Mouse (Mus musculus) adrenal gland, adult 2 months (tissue): Measurements from ENCODE around the gene Ipo4. TPM values are rescaled to one million over a fixed set of nuclear protein-coding genes. Genes with fewer than 3 reads are reported as not detected.
A peak's percentile ranks its signal among the peaks of the same experiment; 100 is the strongest.

Experiments used
- DNase-seq: peaks from one replicate; pipeline ENCODE4 v3.0.0; 2021
- polyA plus RNA-seq: library from polyadenylated mRNA; depleted of rRNA; stranded (reverse); fragments of >200 nt; gene quantifications from 2 replicates; pipeline ENCODE4 v1.2.3, GENCODE M21; 2012; rRNA removed
- total RNA-seq, 2 experiments: library from RNA; stranded (reverse); gene quantifications; 2 replicates each; pipeline ENCODE4 v1.2.3; 2021

Gene Ipo4
- total and polyA plus RNA-seq, 3 experiments = 126 to 136 (median 132) TPM

GRCm38 (mm10) chr14:55590748-55591330, 44.9 kb downstream of the Ipo4 start, which contains the start of gene Psme2:
Gene Psme2 (minus strand): TSS chr14:55591113.
- DNase-seq = peak; percentile 97

DNA sequence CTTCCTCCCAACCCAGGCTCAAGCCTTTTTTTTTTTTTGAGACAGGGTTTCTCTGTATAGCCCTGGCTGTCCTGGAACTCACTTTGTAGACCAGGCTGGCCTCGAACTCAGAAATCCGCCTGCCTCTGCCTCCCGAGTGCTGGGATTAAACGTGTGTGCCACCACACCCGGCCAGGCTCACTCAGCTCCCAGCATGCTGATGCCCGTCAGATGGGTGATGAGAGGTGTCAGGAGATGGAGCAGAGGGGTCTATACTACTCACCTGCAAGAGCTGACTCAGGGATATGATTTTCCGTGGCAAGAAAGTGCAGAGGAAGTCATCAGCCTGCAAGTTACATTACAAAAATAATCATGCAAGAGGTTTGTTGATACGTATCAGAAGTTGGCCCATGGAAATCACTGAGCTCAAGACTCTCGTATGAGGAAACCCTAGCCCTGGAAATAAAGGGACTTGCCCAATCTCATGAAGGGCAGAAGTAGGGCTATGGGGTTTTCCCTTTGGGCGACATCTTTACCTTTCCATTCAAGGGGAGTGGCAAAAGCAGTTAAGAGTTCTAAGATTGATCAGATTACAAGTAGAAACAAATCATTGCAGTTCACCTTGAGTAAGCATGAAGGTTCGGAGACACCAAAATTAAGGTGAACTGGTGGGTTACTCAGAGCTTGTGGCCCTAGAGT, 45.8 kb downstream of the Ipo4 start:
- no peak for DNase-seq

DNA sequence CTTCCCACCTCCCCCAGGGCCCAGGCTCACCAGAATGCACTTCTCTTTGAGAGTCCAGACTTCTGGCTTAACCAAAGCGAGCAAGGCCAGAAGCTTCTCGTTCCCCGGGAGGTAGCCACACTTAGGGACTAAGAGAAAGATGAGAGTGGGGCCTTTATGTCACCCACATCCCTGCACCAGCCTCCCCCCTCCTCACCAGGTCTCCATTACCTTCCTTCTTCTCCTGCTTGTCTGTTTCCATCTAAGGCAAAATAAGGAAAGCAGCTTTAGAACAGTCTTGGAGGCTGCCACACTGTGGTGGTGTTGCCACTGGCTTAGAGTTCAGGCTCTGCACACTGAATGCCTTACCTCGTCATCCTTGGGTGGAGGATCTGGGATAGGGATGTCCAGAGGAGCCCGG, 46.5 kb downstream of the Ipo4 start:
- no peak for DNase-seq

GRCm38 (mm10) chr14:55586149-55586548, 49.6 kb downstream of the Ipo4 start:
- no peak for DNase-seq

- DNase-seq = peak; percentile 39
Observed at GRCm38 (mm10) chr14:55585566-55585960, 50.2 kb downstream of the Ipo4 start.

GRCm38 (mm10) chr14:55584702-55585565, 50.8 kb downstream of the Ipo4 start, which contains the start of gene Emc9:
Gene Emc9 (minus strand): TSS chr14:55585302.
- DNase-seq = peak; percentile 94

GRCm38 (mm10) chr14:55584303-55584701, 51.5 kb downstream of the Ipo4 start:
- no peak for DNase-seq

DNA sequence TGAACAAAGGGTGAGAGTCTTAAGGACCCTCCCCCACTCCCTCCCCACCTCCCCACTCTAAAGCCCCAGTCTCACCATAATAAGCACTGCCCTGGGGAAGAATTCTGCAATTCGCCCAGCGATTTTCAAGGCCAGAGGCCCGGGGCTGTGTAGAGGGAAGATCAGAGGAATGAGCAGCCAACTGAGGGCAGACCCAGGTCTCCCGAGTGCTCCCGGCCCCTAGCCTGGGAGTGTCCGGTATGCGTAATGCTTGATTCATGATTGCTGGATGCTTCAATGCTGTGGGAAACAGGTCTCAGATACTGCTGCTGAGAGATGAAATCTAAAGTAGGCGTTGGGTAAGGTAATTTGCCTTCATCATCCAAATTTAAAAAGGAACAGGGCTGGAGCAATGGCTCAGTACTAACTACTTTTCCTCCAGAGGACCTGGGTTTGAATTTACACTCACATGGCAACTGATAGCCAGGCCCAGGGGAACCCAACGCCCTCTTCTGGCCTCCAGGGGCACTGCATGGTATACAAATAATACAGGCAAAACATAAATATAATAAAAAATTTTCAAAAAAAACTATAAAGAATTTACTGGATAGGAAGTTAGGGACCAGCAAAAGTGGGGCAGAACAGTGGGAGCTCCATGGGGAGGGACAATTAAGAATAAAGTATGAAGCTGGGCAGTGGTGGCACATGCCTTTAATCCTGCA, 53.6 kb downstream of the Ipo4 start:
- peak; percentile 64 for DNase-seq

GRCm38 (mm10) chr14:55580731-55581130, 55.0 kb downstream of the Ipo4 start:
- DNase-seq = no peak

- DNase-seq = no peak
Observed at GRCm38 (mm10) chr14:55579511-55580496, 56.0 kb downstream of the Ipo4 start.

DNA sequence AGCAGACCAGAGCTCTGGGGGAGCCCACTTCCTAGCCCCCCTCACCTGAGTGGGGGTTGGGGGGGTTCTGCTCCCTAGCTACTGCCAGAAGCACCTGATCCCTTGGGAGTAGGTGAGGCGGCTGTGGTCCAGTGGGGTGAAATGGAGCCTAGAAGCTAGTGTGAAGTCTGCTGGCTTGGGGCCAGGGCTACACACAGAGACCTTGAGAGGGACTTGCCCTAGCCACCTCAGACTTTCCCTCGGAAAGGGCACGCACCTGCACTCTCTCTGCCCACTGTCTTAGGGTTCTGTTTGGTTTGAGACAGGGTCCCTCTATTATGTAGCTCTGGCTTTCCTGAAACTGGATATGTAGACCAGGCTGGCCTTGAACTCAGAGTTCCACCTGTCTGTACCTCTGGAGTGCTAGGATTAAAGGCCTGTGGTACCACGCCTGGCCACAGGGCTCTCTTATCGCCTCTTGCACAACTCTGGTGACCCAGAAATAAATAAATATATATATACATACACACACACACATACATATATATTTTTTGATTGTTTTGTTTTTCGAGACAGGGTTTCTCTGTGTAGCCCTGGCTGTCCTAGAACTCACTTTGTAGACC, 57.0 kb downstream of the Ipo4 start:
- peak; percentile 84 for DNase-seq

GRCm38 (mm10) chr14:55577871-55578667, 57.7 kb downstream of the Ipo4 start, which contains the start of gene Psme1:
Gene Psme1 (plus strand): TSS chr14:55578123.
- peak; percentile 92 for DNase-seq

- DNase-seq = no peak
Observed at GRCm38 (mm10) chr14:55576376-55576775, 59.4 kb downstream of the Ipo4 start.

- no peak for DNase-seq
Observed at GRCm38 (mm10) chr14:55575711-55576110, 60.0 kb downstream of the Ipo4 start.

Other genes with a start within 250 kb of the Ipo4 start
Only the 30 nearest of the 34 such genes appear.
- 100 to 1,000 TPM in 1 of 2 experiments, 10 to 100 TPM in 1; 80.6 to 110 TPM for gene Dhrs4, start 157.2 kb downstream of the Ipo4 start, total RNA-seq
- 40.9 and 44.7 TPM in 2 replicates for gene Dhrs4, start 157.2 kb downstream of the Ipo4 start, polyA plus RNA-seq
- 1 to 10 TPM; 4.8 to 5.4 TPM for gene Carmil3, start 145.3 kb downstream of the Ipo4 start, total RNA-seq
- 11.0 and 14.8 TPM in 2 replicates for gene Carmil3, start 145.3 kb downstream of the Ipo4 start, polyA plus RNA-seq
- gene Cpne6, start 125.5 kb downstream of the Ipo4 start, total RNA-seq = not detected
- 0.13 and 0.33 TPM in 2 replicates for gene Cpne6, start 125.5 kb downstream of the Ipo4 start, polyA plus RNA-seq
- not detected for gene Nrl, start 111.0 kb downstream of the Ipo4 start, total RNA-seq
- not detected in 2 replicates for gene Nrl, start 111.0 kb downstream of the Ipo4 start, polyA plus RNA-seq
- 10 to 100 TPM; 21.3 to 28.6 TPM for gene Pck2, start 95.7 kb downstream of the Ipo4 start, total RNA-seq
- gene Pck2, start 95.7 kb downstream of the Ipo4 start, polyA plus RNA-seq = 47.7 and 50.9 TPM in 2 replicates
- 100 to 1,000 TPM; 102 to 157 TPM for gene Dcaf11, start 76.0 kb downstream of the Ipo4 start, total RNA-seq
- 107 and 139 TPM in 2 replicates for gene Dcaf11, start 76.0 kb downstream of the Ipo4 start, polyA plus RNA-seq
- 1 to 10 TPM in 1 of 2 experiments, not detected in 1; 1.2 TPM for gene A730061H03Rik, start 75.6 kb downstream of the Ipo4 start, total RNA-seq
- 3.8 and 4.2 TPM in 2 replicates for gene A730061H03Rik, start 75.6 kb downstream of the Ipo4 start, polyA plus RNA-seq
- gene Fitm1, start 60.3 kb downstream of the Ipo4 start, total RNA-seq = 1 to 10 TPM in 1 of 2 experiments, under 1 TPM in 1; 0.41 to 1.5 TPM
- 3.8 and 5.6 TPM in 2 replicates for gene Fitm1, start 60.3 kb downstream of the Ipo4 start, polyA plus RNA-seq
- gene Psme1, start 57.8 kb downstream of the Ipo4 start, total RNA-seq = 100 to 1,000 TPM; 207 to 360 TPM
- 87.3 and 96.4 TPM in 2 replicates for gene Psme1, start 57.8 kb downstream of the Ipo4 start, polyA plus RNA-seq
- gene Emc9, start 50.7 kb downstream of the Ipo4 start, total RNA-seq = 10 to 100 TPM; 24.5 to 38.4 TPM
- 59.2 and 62.9 TPM in 2 replicates for gene Emc9, start 50.7 kb downstream of the Ipo4 start, polyA plus RNA-seq
- gene Psme2, start 44.8 kb downstream of the Ipo4 start, total RNA-seq = 100 to 1,000 TPM; 329 to 332 TPM
- 49.2 and 65.1 TPM in 2 replicates for gene Psme2, start 44.8 kb downstream of the Ipo4 start, polyA plus RNA-seq
- 10 to 100 TPM; 30.8 to 36.6 TPM for gene Rnf31, start 44.2 kb downstream of the Ipo4 start, total RNA-seq
- gene Rnf31, start 44.2 kb downstream of the Ipo4 start, polyA plus RNA-seq = 37.2 and 38.9 TPM in 2 replicates
- gene Irf9, start 32.4 kb downstream of the Ipo4 start, total RNA-seq = 10 to 100 TPM; 18.0 to 23.6 TPM
- 76.9 and 100 TPM in 2 replicates for gene Irf9, start 32.4 kb downstream of the Ipo4 start, polyA plus RNA-seq
- 10 to 100 TPM in 1 of 2 experiments, 1 to 10 TPM in 1; 7.5 to 10.4 TPM for gene Rec8, start 17.9 kb downstream of the Ipo4 start, total RNA-seq
- gene Rec8, start 17.9 kb downstream of the Ipo4 start, polyA plus RNA-seq = 15.9 and 18.4 TPM in 2 replicates
- gene Gm49378, start 1.9 kb upstream of the Ipo4 start, total RNA-seq = 1 to 10 TPM in 1 of 2 experiments, not detected in 1; 3.9 TPM
- gene Gm49378, start 1.9 kb upstream of the Ipo4 start, polyA plus RNA-seq = 30.0 and 40.2 TPM in 2 replicates
- gene Tm9sf1, start 7.8 kb upstream of the Ipo4 start, total RNA-seq = 10 to 100 TPM; 76.7 to 86.1 TPM
- gene Tm9sf1, start 7.8 kb upstream of the Ipo4 start, polyA plus RNA-seq = 128 and 151 TPM in 2 replicates
- gene Tssk4, start 14.2 kb upstream of the Ipo4 start, total RNA-seq = 1 to 10 TPM; 1.2 to 1.5 TPM
- 0.52 and 0.59 TPM in 2 replicates for gene Tssk4, start 14.2 kb upstream of the Ipo4 start, polyA plus RNA-seq
- 10 to 100 TPM; 57.9 to 58.2 TPM for gene Mdp1, start 24.6 kb upstream of the Ipo4 start, total RNA-seq
- 13.8 and 17.9 TPM in 2 replicates for gene Mdp1, start 24.6 kb upstream of the Ipo4 start, polyA plus RNA-seq
- gene Gmpr2, start 36.0 kb upstream of the Ipo4 start, total RNA-seq = 10 to 100 TPM; 23.1 to 28.5 TPM
- gene Gmpr2, start 36.0 kb upstream of the Ipo4 start, polyA plus RNA-seq = 10.0 and 12.4 TPM in 2 replicates
- gene Nedd8, start 36.2 kb upstream of the Ipo4 start, total RNA-seq = 100 to 1,000 TPM; 352 to 392 TPM
- 214 and 281 TPM in 2 replicates for gene Nedd8, start 36.2 kb upstream of the Ipo4 start, polyA plus RNA-seq
- gene Tinf2, start 45.9 kb upstream of the Ipo4 start, total RNA-seq = 10 to 100 TPM; 29.6 to 35.8 TPM
- 10.2 and 11.9 TPM in 2 replicates for gene Tinf2, start 45.9 kb upstream of the Ipo4 start, polyA plus RNA-seq
- gene Tgm1, start 78.0 kb upstream of the Ipo4 start, total RNA-seq = under 1 TPM; 0.23 to 0.45 TPM
- 0.27 and 0.28 TPM in 2 replicates for gene Tgm1, start 78.0 kb upstream of the Ipo4 start, polyA plus RNA-seq
- 10 to 100 TPM; 20.2 to 20.4 TPM for gene Rabggta, start 86.3 kb upstream of the Ipo4 start, total RNA-seq
- gene Rabggta, start 86.3 kb upstream of the Ipo4 start, polyA plus RNA-seq = 39.5 and 44.7 TPM in 2 replicates
- gene Dhrs1, start 109.7 kb upstream of the Ipo4 start, total RNA-seq = 10 to 100 TPM; 70.7 to 93.5 TPM
- 49.6 and 68.1 TPM in 2 replicates for gene Dhrs1, start 109.7 kb upstream of the Ipo4 start, polyA plus RNA-seq
- 10 to 100 TPM; 17.6 to 17.7 TPM for gene Nop9, start 109.7 kb upstream of the Ipo4 start, total RNA-seq
- gene Nop9, start 109.7 kb upstream of the Ipo4 start, polyA plus RNA-seq = 9.2 and 9.9 TPM in 2 replicates
- 1 to 10 TPM; 1.2 to 1.7 TPM for gene Cideb, start 122.5 kb upstream of the Ipo4 start, total RNA-seq
- gene Cideb, start 122.5 kb upstream of the Ipo4 start, polyA plus RNA-seq = 0.70 and 0.74 TPM in 2 replicates
- gene Ltb4r2, start 125.5 kb upstream of the Ipo4 start, total RNA-seq = under 1 TPM in 1 of 2 experiments, not detected in 1; 0.14 TPM
- 0.39 TPM in 1 of 2 replicates, not detected in the other for gene Ltb4r2, start 125.5 kb upstream of the Ipo4 start, polyA plus RNA-seq
- gene Ltb4r1, start 130.0 kb upstream of the Ipo4 start, total RNA-seq = under 1 TPM in 1 of 2 experiments, not detected in 1; 0.76 TPM
- 1.4 and 1.7 TPM in 2 replicates for gene Ltb4r1, start 130.0 kb upstream of the Ipo4 start, polyA plus RNA-seq
- gene Adcy4, start 148.1 kb upstream of the Ipo4 start, total RNA-seq = 10 to 100 TPM in 1 of 2 experiments, 1 to 10 TPM in 1; 9.8 to 12.5 TPM
- gene Adcy4, start 148.1 kb upstream of the Ipo4 start, polyA plus RNA-seq = 17.1 and 21.0 TPM in 2 replicates
- gene Ripk3, start 152.9 kb upstream of the Ipo4 start, total RNA-seq = 1 to 10 TPM; 3.3 to 3.7 TPM
- gene Ripk3, start 152.9 kb upstream of the Ipo4 start, polyA plus RNA-seq = 6.2 and 6.4 TPM in 2 replicates